Mouse (Mus musculus): ENCODE measurements around the gene Gm648. TPM values are rescaled to one million over a fixed set of nuclear protein-coding genes. Genes with fewer than 3 reads are reported as not detected.
"Not testable (repeated sequence)": the region's sequence is repeated elsewhere in the genome, so short reads cannot be mapped to it uniquely, and the experiment has no call there.

The Gm648 gene
- total RNA-seq, 1 experiment, result 0.54 TPM

- peak; percentile 1 for DNase-seq (ENCODE audit: low read depth, low spot score)
- no peaks in the 10 kb centered on the region for H3K9me3 ChIP-seq (ENCODE audit: control insufficient read depth, insufficient read depth, low read depth, low read length)
- no peaks in the 10 kb centered on the region for H3K4me1 ChIP-seq (ENCODE audit: control insufficient read depth in 2 of 2, insufficient read depth in 2 of 2, low read length in 2 of 2, poor library complexity in 1 of 2)
- H3K9ac ChIP-seq (ENCODE audit: insufficient read depth, low read depth, low read length, poor library complexity, severe bottlenecking), result no peak overlapping the region
- no peak overlapping the region for H3K27ac ChIP-seq (ENCODE audit: insufficient read depth, low read depth, low read length, poor library complexity, severe bottlenecking)
- H3K4me3 ChIP-seq (ENCODE audit: insufficient read depth in 1 of 2, low read depth in 1 of 2, low read length in 2 of 2, poor library complexity in 1 of 2, severe bottlenecking in 1 of 2), result no peak overlapping the region
- no peak for TF ChIP-seq MAFK (IDR thresholded peaks at IDR 0.05; ENCODE audit: insufficient read depth, low read depth, low read length)
- TF ChIP-seq HCFC1 (IDR thresholded peaks at IDR 0.05; ENCODE audit: borderline replicate concordance, insufficient read depth, low read length), result no peak
- TF ChIP-seq CHD2 (IDR thresholded peaks at IDR 0.05; ENCODE audit: low read depth, low read length), result no peak
- TF ChIP-seq ZNF384 (IDR thresholded peaks at IDR 0.05; ENCODE audit: low read depth, low read length), result no peak
- no peak for TF ChIP-seq ZC3H11A (IDR thresholded peaks at IDR 0.05; ENCODE audit: borderline replicate concordance, low read depth, low read length)
- in situ Hi-C loops (cut with MboI; ENCODE audit: low sequenced_read_pairs in 2 of 2, unreplicated experiment in 2 of 2), result no loop called here
- no peaks in the 10 kb centered on the region for H3K36me3 ChIP-seq (ENCODE audit: control insufficient read depth, insufficient read depth, low read length, poor library complexity, severe bottlenecking)
Observed at GRCm38 (mm10) chrX:56572465-56572864, 23.1 kb upstream of the Gm648 start.

- TF ChIP-seq ZNF384 (IDR thresholded peaks at IDR 0.05; ENCODE audit: low read depth, low read length) (no peak), HCFC1 (IDR thresholded peaks at IDR 0.05; ENCODE audit: borderline replicate concordance, insufficient read depth, low read length) (no peak), CHD2 (IDR thresholded peaks at IDR 0.05; ENCODE audit: low read depth, low read length) (no peak), MAFK (IDR thresholded peaks at IDR 0.05; ENCODE audit: insufficient read depth, low read depth, low read length) (peak; percentile 83), ZC3H11A (IDR thresholded peaks at IDR 0.05; ENCODE audit: borderline replicate concordance, low read depth, low read length) (no peak)
- in situ Hi-C loops (cut with MboI; ENCODE audit: low sequenced_read_pairs in 2 of 2, unreplicated experiment in 2 of 2), result no loop called here
Observed at GRCm38 (mm10) chrX:56553584-56553983, 4.2 kb upstream of the Gm648 start.

GRCm38 (mm10) chrX:56537162-56537561, 12.2 kb downstream of the Gm648 start:
- Histone ChIP-seq H3K9me3 (ENCODE audit: control insufficient read depth, insufficient read depth, low read depth, low read length) (no peaks in the 10 kb centered on the region), H3K9ac (ENCODE audit: insufficient read depth, low read depth, low read length, poor library complexity, severe bottlenecking) (no peak overlapping the region), H3K4me3 (ENCODE audit: insufficient read depth in 1 of 2, low read depth in 1 of 2, low read length in 2 of 2, poor library complexity in 1 of 2, severe bottlenecking in 1 of 2) (no peak overlapping the region), H3K36me3 (ENCODE audit: control insufficient read depth, insufficient read depth, low read length, poor library complexity, severe bottlenecking) (no peaks in the 10 kb centered on the region), H3K4me1 (ENCODE audit: control insufficient read depth in 2 of 2, insufficient read depth in 2 of 2, low read length in 2 of 2, poor library complexity in 1 of 2) (no peaks in the 10 kb centered on the region), H3K27ac (ENCODE audit: insufficient read depth, low read depth, low read length, poor library complexity, severe bottlenecking) (no peak overlapping the region)
- peak; percentile 21 for DNase-seq (ENCODE audit: low read depth, low spot score)
- no peak for TF ChIP-seq ZNF384 (IDR thresholded peaks at IDR 0.05; ENCODE audit: low read depth, low read length)
- TF ChIP-seq HCFC1 (IDR thresholded peaks at IDR 0.05; ENCODE audit: borderline replicate concordance, insufficient read depth, low read length), result no peak
- no peak for TF ChIP-seq CHD2 (IDR thresholded peaks at IDR 0.05; ENCODE audit: low read depth, low read length)
- TF ChIP-seq ZC3H11A (IDR thresholded peaks at IDR 0.05; ENCODE audit: borderline replicate concordance, low read depth, low read length), result no peak
- TF ChIP-seq MAFK (IDR thresholded peaks at IDR 0.05; ENCODE audit: insufficient read depth, low read depth, low read length), result no peak
- in situ Hi-C loops (cut with MboI; ENCODE audit: low sequenced_read_pairs in 2 of 2, unreplicated experiment in 2 of 2), result no loop called here

More at GRCm38 (mm10) chrX:56553584-56553983, 4.2 kb upstream of the Gm648 start:
- DNase-seq (ENCODE audit: low read depth, low spot score), result no peak
- Histone ChIP-seq H3K36me3 (ENCODE audit: control insufficient read depth, insufficient read depth, low read length, poor library complexity, severe bottlenecking) (no peaks in the 10 kb centered on the region), H3K4me1 (ENCODE audit: control insufficient read depth in 2 of 2, insufficient read depth in 2 of 2, low read length in 2 of 2, poor library complexity in 1 of 2) (no peaks in the 10 kb centered on the region), H3K9ac (ENCODE audit: insufficient read depth, low read depth, low read length, poor library complexity, severe bottlenecking) (no peak overlapping the region), H3K9me3 (ENCODE audit: control insufficient read depth, insufficient read depth, low read depth, low read length) (no peaks in the 10 kb centered on the region), H3K4me3 (ENCODE audit: insufficient read depth in 1 of 2, low read depth in 1 of 2, low read length in 2 of 2, poor library complexity in 1 of 2, severe bottlenecking in 1 of 2) (no peak overlapping the region), H3K27ac (ENCODE audit: insufficient read depth, low read depth, low read length, poor library complexity, severe bottlenecking) (no peak overlapping the region)

GRCm38 (mm10) chrX:56531266-56531665, 18.1 kb downstream of the Gm648 start:
- no peak overlapping the region for H3K9ac ChIP-seq (ENCODE audit: insufficient read depth, low read depth, low read length, poor library complexity, severe bottlenecking)
- peak; percentile 11 for DNase-seq (ENCODE audit: low read depth, low spot score)
- no peak for TF ChIP-seq MAFK (IDR thresholded peaks at IDR 0.05; ENCODE audit: insufficient read depth, low read depth, low read length)
- no peak for TF ChIP-seq ZC3H11A (IDR thresholded peaks at IDR 0.05; ENCODE audit: borderline replicate concordance, low read depth, low read length)
- TF ChIP-seq HCFC1 (IDR thresholded peaks at IDR 0.05; ENCODE audit: borderline replicate concordance, insufficient read depth, low read length), result no peak
- no peak for TF ChIP-seq CHD2 (IDR thresholded peaks at IDR 0.05; ENCODE audit: low read depth, low read length)
- TF ChIP-seq ZNF384 (IDR thresholded peaks at IDR 0.05; ENCODE audit: low read depth, low read length), result no peak
- no peak overlapping the region for H3K4me3 ChIP-seq (ENCODE audit: insufficient read depth in 1 of 2, low read depth in 1 of 2, low read length in 2 of 2, poor library complexity in 1 of 2, severe bottlenecking in 1 of 2)
- H3K36me3 ChIP-seq (ENCODE audit: control insufficient read depth, insufficient read depth, low read length, poor library complexity, severe bottlenecking), result no peaks in the 10 kb centered on the region
- H3K27ac ChIP-seq (ENCODE audit: insufficient read depth, low read depth, low read length, poor library complexity, severe bottlenecking), result no peak overlapping the region
- no peaks in the 10 kb centered on the region for H3K9me3 ChIP-seq (ENCODE audit: control insufficient read depth, insufficient read depth, low read depth, low read length)
- in situ Hi-C loops (cut with MboI; ENCODE audit: low sequenced_read_pairs in 2 of 2, unreplicated experiment in 2 of 2), result no loop called here
- no peaks in the 10 kb centered on the region for H3K4me1 ChIP-seq (ENCODE audit: control insufficient read depth in 2 of 2, insufficient read depth in 2 of 2, low read length in 2 of 2, poor library complexity in 1 of 2)

GRCm38 (mm10) chrX:56524442-56524841, 25.0 kb downstream of the Gm648 start, which contains the start of gene Gm10477:
TSS of gene Gm10477 (plus strand) at chrX:56524742.
- H3K9ac ChIP-seq (ENCODE audit: insufficient read depth, low read depth, low read length, poor library complexity, severe bottlenecking); DNase-seq (ENCODE audit: low read depth, low spot score); H3K9me3 ChIP-seq (ENCODE audit: control insufficient read depth, insufficient read depth, low read depth, low read length); in situ Hi-C loops (cut with MboI; ENCODE audit: low sequenced_read_pairs in 2 of 2, unreplicated experiment in 2 of 2); H3K4me3 ChIP-seq (ENCODE audit: insufficient read depth in 1 of 2, low read depth in 1 of 2, low read length in 2 of 2, poor library complexity in 1 of 2, severe bottlenecking in 1 of 2); H3K27ac ChIP-seq (ENCODE audit: insufficient read depth, low read depth, low read length, poor library complexity, severe bottlenecking); H3K4me1 ChIP-seq (ENCODE audit: control insufficient read depth in 2 of 2, insufficient read depth in 2 of 2, low read length in 2 of 2, poor library complexity in 1 of 2); H3K36me3 ChIP-seq (ENCODE audit: control insufficient read depth, insufficient read depth, low read length, poor library complexity, severe bottlenecking): not testable (repeated sequence)
